Mouse (Mus musculus): ENCODE data around the gene Asb16.

Gene Asb16

GRCm38 (mm10) chr11:102288027-102288804 is 19.7 kb downstream of the Asb16 start:
- no peak for DNase-seq

- DNase-seq: no peak
Observed at GRCm38 (mm10) chr11:102288913-102289312, 20.4 kb downstream of the Asb16 start.

- DNase-seq: no peak
Observed at GRCm38 (mm10) chr11:102289511-102290100, 21.1 kb downstream of the Asb16 start.

GRCm38 (mm10) chr11:102290141-102290540 is 21.6 kb downstream of the Asb16 start:
- no peak for DNase-seq

- DNase-seq: no peak
Observed at GRCm38 (mm10) chr11:102291051-102291535, 22.6 kb downstream of the Asb16 start.

GRCm38 (mm10) chr11:102293971-102294370 is 25.4 kb downstream of the Asb16 start:
- DNase-seq: no peak

- no peak for DNase-seq
Observed at GRCm38 (mm10) chr11:102294416-102294815, 25.9 kb downstream of the Asb16 start.

GRCm38 (mm10) chr11:102294887-102295597 is 26.5 kb downstream of the Asb16 start:
- peak; percentile 80 for DNase-seq

- DNase-seq: peak; percentile 85
Observed at GRCm38 (mm10) chr11:102295598-102296471, 27.3 kb downstream of the Asb16 start.

GRCm38 (mm10) chr11:102296491-102297472 is 28.2 kb downstream of the Asb16 start, which contains the start of gene Atxn7l3:
Atxn7l3 (minus strand) TSS chr11:102296631.
- peak; percentile 100 for DNase-seq

GRCm38 (mm10) chr11:102297577-102298556 is 29.3 kb downstream of the Asb16 start:
- DNase-seq: no peak

GRCm38 (mm10) chr11:102299839-102300238 is 31.3 kb downstream of the Asb16 start:
- DNase-seq: peak; percentile 84

- DNase-seq: no peak
Observed at GRCm38 (mm10) chr11:102304141-102304540, 35.6 kb downstream of the Asb16 start.

- no peak for DNase-seq
Observed at GRCm38 (mm10) chr11:102305359-102305758, 36.8 kb downstream of the Asb16 start.

GRCm38 (mm10) chr11:102308104-102308503 is 39.6 kb downstream of the Asb16 start:
- DNase-seq: no peak

- peak; percentile 97 for DNase-seq
Observed at GRCm38 (mm10) chr11:102308979-102309378, 40.4 kb downstream of the Asb16 start.

GRCm38 (mm10) chr11:102309821-102310617 is 41.5 kb downstream of the Asb16 start:
- peak; percentile 27 for DNase-seq

GRCm38 (mm10) chr11:102310768-102311695 is 42.5 kb downstream of the Asb16 start:
- peak; percentile 14 for DNase-seq

Data from thymus, postnatal 14 days (tissue).